In genomic region chr13:113341161-113341560, GRCm38 (mm10) we compare ENCODE assay signal across 25 mouse cellular contexts.
"Had no signal": no experiment of that assay in that cellular context is flagged by ENCODE, and none has a peak within 500 bp of the region (broad histone marks: within the 10 kb centered on the region; RNA-seq: fewer than 3 reads in every experiment).

No protein-coding gene starts in this region.

- H3K4me2 ChIP-seq: heart, embryonic 11.5 days; heart, embryonic 13.5 days; heart, embryonic 15.5 days; hindbrain, embryonic 13.5 days; hindbrain, embryonic 15.5 days; limb, embryonic 12.5 days; liver, embryonic 11.5 days; liver, embryonic 13.5 days had no signal

- H3K27ac ChIP-seq: heart, adult 2 months; heart, embryonic 13.5 days; heart, embryonic 15.5 days; hindbrain, embryonic 13.5 days; hindbrain, embryonic 15.5 days; hindbrain, postnatal 0 days; layer of hippocampus, adult 2 months; left cerebral cortex, adult 2 months; limb, embryonic 10.5 days; limb, embryonic 12.5 days; liver, embryonic 13.5 days had no signal

- H3K36me3 ChIP-seq: heart, embryonic 13.5 days; heart, embryonic 15.5 days; hindbrain, embryonic 13.5 days; hindbrain, embryonic 15.5 days; limb, embryonic 10.5 days; limb, embryonic 12.5 days; liver, embryonic 13.5 days had no signal

- DNase-seq: gastrocnemius, postnatal 14 days; gastrocnemius, postnatal 36 days; heart, adult 11 months; heart, adult 2 months; heart, postnatal 14 days; heart, postnatal 36 days; kidney, adult 18-20 months; kidney, adult 8-10 months; kidney, postnatal 10 days; kidney, postnatal 25 days; kidney, postnatal 4 days; liver; liver, embryonic 13.5 days had no signal

- H3K27me3 ChIP-seq: heart, embryonic 13.5 days; heart, embryonic 15.5 days; hindbrain, embryonic 13.5 days; hindbrain, embryonic 15.5 days; limb, embryonic 12.5 days; liver, embryonic 13.5 days had no signal

- H3K9ac ChIP-seq: heart, embryonic 13.5 days; heart, embryonic 15.5 days; hindbrain, embryonic 13.5 days; hindbrain, embryonic 15.5 days; limb, embryonic 12.5 days; liver, embryonic 13.5 days had no signal

- H3K4me3 ChIP-seq: heart, adult 2 months; heart, embryonic 13.5 days; heart, embryonic 15.5 days; hindbrain, embryonic 13.5 days; hindbrain, embryonic 15.5 days; layer of hippocampus, adult 2 months; left cerebral cortex, adult 2 months; limb, embryonic 10.5 days; limb, embryonic 12.5 days; liver, embryonic 13.5 days had no signal

- H3K4me1 ChIP-seq: heart, embryonic 15.5 days; hindbrain, embryonic 13.5 days; hindbrain, embryonic 15.5 days; liver, embryonic 13.5 days had no signal

- ATAC-seq: hindbrain, postnatal 0 days; intestine, embryonic 16.5 days had no signal

- H3K9me3 ChIP-seq: heart, embryonic 13.5 days; heart, embryonic 15.5 days; hindbrain, embryonic 13.5 days; hindbrain, embryonic 15.5 days; limb, embryonic 10.5 days; limb, embryonic 12.5 days; liver, embryonic 13.5 days had no signal
